Mouse (Mus musculus) left cerebral cortex, adult 2 months (tissue): Measurements from ENCODE around the gene Tmem87b. TPM values are rescaled to one million over a fixed set of nuclear protein-coding genes. Genes with fewer than 3 reads are reported as not detected.

Experiments
- DNase-seq, 2 experiments: peaks; one replicate each; pipeline ENCODE4 v3.0.0; 2021 to 2022; ENCODE audit warnings: low spot score in 2 of 2, mixed read lengths in 1 of 2; ENCODE audit errors: extremely low spot score in 1 of 2
- H3K27ac ChIP-seq: fragments of 200-600 bp; 2 replicates; pipeline ENCODE4 v1.8.1; 2022
- H3K4me3 ChIP-seq: fragments of 200-600 bp; 2 replicates; pipeline ENCODE4 v1.8.1; 2022
- CTCF ChIP-seq: fragments of 200-600 bp; IDR thresholded peaks from 2 replicates; pipeline ENCODE4 v1.8.1; 2022; ENCODE audit warnings: antibody characterized with exemption, mild to moderate bottlenecking, moderate library complexity
- intact Hi-C: fragments of 180-260 bp; cut with DNase I; formaldehyde crosslinking; loops from one replicate; pipeline ENCODE4 v1.15.1; 2025
- total RNA-seq, 2 experiments: library from RNA; stranded (reverse); gene quantifications; 2 replicates each; pipeline ENCODE4 v1.2.3; 2021

Gene Tmem87b
- total RNA-seq, 2 experiments from 2014 or later: 31.6 to 36.5 TPM

GRCm38 (mm10) chr2:128790875-128791614, 26.9 kb upstream of the Tmem87b start:
- intact Hi-C loops: no loop called here
- TF ChIP-seq CTCF: no peak
- Histone ChIP-seq H3K27ac (no peak overlapping the region), H3K4me3 (no peak overlapping the region)
- no peak for DNase-seq

DNA sequence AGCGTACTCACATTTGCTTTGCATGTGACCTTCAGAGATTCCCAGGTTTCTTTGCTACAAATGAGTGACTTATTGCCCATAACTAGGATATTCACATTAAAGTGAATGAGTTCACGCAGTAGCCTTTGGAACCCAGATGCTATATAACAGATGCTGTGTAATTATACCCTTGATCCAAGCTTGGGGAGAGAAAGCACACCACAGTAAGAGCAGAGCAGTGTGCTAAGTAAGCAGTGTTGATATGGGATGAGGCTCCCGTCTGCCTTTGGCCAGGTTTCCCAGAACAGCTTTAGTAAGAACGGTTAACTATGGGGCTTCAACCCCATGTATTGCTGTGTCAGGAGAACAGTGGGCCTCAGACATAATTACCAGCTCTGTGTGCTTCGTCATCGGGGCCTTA, 24.0 kb upstream of the Tmem87b start:
- TF ChIP-seq CTCF: no peak
- Histone ChIP-seq H3K27ac (no peak overlapping the region), H3K4me3 (no peak overlapping the region)
- no peak for DNase-seq
- intact Hi-C loops: no loop called here

- Histone ChIP-seq H3K4me3 (no peak overlapping the region), H3K27ac (no peak overlapping the region)
- no peak for TF ChIP-seq CTCF
- intact Hi-C loops: loop anchor here (5.0 kb wide), 1 partner anchor 79 kb away; no protein-coding TSS in a partner anchor
- DNase-seq: no peak
Observed at GRCm38 (mm10) chr2:128796463-128796862, 21.5 kb upstream of the Tmem87b start.

GRCm38 (mm10) chr2:128803441-128803840, 14.5 kb upstream of the Tmem87b start:
- Histone ChIP-seq H3K27ac (no peak overlapping the region), H3K4me3 (no peak overlapping the region)
- no peak for TF ChIP-seq CTCF
- intact Hi-C loops: no loop called here
- no peak for DNase-seq

DNA sequence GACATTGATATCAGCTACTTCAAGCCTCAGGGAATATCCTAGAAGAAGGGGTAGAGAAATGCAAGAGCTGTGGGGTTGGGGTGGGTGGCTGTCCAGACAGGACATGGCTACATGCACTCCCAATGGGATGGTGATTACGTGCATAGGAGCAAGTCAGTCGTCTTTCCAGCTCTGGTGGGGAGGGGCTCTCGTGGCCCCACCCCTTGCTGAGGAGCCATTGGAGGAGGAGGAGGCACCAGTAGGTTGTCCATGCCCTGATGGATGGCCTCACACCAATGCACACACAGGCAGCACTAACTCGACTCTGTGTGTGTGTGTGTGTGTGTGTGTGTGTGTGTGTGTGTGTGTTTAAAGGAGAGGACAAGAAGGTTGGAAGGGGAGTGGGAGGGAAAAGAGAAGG, 12.6 kb upstream of the Tmem87b start:
- no peak for DNase-seq
- intact Hi-C loops: no loop called here
- no peak overlapping the region for H3K27ac ChIP-seq
- no peak for TF ChIP-seq CTCF
- no peak overlapping the region for H3K4me3 ChIP-seq

DNA sequence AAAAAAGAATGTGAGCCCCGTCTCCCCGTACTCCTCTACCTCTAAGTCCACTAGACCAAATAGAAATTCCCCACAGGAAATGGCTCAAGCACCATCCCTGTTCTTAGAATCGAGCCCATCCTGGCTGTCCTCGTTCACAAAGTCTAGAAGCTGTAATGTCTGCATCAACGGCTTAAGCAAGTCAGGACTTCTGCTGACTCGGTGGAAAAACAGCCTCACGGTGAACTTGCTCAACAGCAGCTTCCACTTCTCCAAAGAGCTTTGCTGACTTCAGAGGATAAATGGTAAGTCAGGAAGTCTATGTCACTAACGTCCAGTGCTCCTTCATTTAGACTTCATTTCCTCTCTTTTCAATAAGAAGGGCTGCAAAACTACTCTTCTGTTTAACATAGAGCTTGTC, 11.4 kb upstream of the Tmem87b start:
- DNase-seq: no peak
- Histone ChIP-seq H3K27ac (no peak overlapping the region), H3K4me3 (no peak overlapping the region)
- intact Hi-C loops: no loop called here
- TF ChIP-seq CTCF: no peak

DNA sequence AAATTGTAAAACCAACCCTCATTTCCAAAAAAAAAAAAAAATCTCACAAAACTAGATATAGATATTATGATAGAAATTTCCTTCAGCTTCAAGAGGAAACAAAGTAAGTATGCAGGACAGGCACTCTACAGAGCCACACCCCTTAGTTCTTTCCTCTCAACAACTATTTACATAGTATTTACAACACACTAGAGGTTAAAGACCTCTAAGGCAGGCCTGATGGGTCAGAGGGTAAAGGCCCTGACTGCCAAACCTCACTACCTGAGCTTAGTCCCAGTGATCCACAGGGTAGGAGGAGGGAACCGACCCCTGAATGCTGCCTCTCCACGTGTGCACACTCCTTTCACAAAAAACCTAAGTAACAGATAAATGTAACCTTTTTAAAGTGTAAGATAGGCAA, 5.2 kb upstream of the Tmem87b start:
- intact Hi-C loops: no loop called here
- DNase-seq: no peak

DNA sequence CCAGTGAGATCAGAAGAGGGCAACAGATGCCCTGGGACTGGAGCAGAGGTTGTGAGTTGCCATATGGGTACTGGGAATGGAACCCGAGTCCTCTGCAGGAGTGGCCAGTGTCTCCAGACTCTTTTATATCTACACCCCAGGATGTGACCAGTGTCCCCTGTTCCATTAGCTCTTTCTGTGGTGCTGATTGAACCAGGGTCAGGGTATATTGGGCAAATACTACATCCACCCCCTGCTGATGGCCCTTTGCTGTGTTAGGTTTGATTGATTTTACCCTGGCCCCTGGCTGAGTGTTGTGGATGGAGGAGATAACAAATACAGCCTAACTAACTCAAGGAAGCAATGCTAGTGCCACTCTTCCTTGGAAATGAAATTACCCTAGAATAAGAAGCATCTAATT, 1.6 kb upstream of the Tmem87b start:
- no peak overlapping the region for H3K27ac ChIP-seq
- H3K4me3 ChIP-seq: no peak overlapping the region
- no peak for TF ChIP-seq CTCF
- intact Hi-C loops: loop anchor here (2.0 kb wide), 2 partner anchors 70 to 130 kb away; partner anchors contain the start of gene Anapc1
- DNase-seq: no peak

More for the DNA sequence above, 5.2 kb upstream of the Tmem87b start:
- Histone ChIP-seq H3K4me3 (no peak overlapping the region), H3K27ac (no peak overlapping the region)
- no peak for TF ChIP-seq CTCF

DNA sequence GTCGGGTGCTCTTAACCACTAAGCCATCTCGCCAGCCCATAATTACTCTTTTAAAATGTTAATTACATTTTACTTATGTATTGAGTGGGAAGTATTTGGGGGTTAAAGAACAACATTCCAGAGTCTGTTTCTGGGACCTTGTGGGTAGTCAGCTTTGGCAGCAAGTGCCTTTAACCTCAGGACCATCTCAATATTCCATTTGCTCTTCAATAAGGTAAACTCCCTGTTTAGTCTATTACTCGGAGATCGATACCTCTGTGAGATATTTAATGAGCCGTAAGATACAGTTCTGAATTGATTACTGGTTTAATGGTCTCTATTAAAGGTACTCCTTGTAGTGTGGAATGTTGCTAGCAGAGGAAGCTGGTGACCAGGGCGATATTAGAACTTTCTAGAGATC, 1.0 kb upstream of the Tmem87b start:
- H3K4me3 ChIP-seq: peak overlapping the region; percentile 78
- TF ChIP-seq CTCF: no peak
- DNase-seq: no peak
- H3K27ac ChIP-seq: peak overlapping the region; percentile 89; the same call in 1 of the 2 replicates
- intact Hi-C loops: loop anchor here (1.0 to 2.0 kb wide), 3 partner anchors 70 to 130 kb away; partner anchors contain the start of genes Anapc1 and Mertk

GRCm38 (mm10) chr2:128817387-128817785, 532 bp upstream of the Tmem87b start:
- peak; percentile 55 to 60 for DNase-seq
- intact Hi-C loops: loop anchor here (1.0 to 2.0 kb wide), 3 partner anchors 71 to 131 kb away; partner anchors contain the start of genes Anapc1 and Mertk

GRCm38 (mm10) chr2:128818956-128819643, 1.2 kb downstream of the Tmem87b start:
- no peak for TF ChIP-seq CTCF
- intact Hi-C loops: no loop called here
- peak overlapping the region; percentile 78 for H3K4me3 ChIP-seq
- H3K27ac ChIP-seq: peak overlapping the region; percentile 93
- DNase-seq: no peak

More at GRCm38 (mm10) chr2:128817387-128817785, 532 bp upstream of the Tmem87b start:
- Histone ChIP-seq H3K27ac (peak overlapping the region; percentile 89), H3K4me3 (peak overlapping the region; percentile 78)
- TF ChIP-seq CTCF: peak; percentile 89

- intact Hi-C loops: no loop called here
- H3K27ac ChIP-seq: no peak overlapping the region
- DNase-seq: no peak
- no peak for TF ChIP-seq CTCF
- H3K4me3 ChIP-seq: no peak overlapping the region
Observed at GRCm38 (mm10) chr2:128820631-128821030, 2.7 kb downstream of the Tmem87b start.
